Mouse (Mus musculus): Measurements from ENCODE around the gene Asap2. TPM values are rescaled to one million over a fixed set of nuclear protein-coding genes. Genes with fewer than 3 reads are reported as not detected.

The Asap2 gene
- polyA plus RNA-seq, 1 experiment: 3.6 TPM

DNA sequence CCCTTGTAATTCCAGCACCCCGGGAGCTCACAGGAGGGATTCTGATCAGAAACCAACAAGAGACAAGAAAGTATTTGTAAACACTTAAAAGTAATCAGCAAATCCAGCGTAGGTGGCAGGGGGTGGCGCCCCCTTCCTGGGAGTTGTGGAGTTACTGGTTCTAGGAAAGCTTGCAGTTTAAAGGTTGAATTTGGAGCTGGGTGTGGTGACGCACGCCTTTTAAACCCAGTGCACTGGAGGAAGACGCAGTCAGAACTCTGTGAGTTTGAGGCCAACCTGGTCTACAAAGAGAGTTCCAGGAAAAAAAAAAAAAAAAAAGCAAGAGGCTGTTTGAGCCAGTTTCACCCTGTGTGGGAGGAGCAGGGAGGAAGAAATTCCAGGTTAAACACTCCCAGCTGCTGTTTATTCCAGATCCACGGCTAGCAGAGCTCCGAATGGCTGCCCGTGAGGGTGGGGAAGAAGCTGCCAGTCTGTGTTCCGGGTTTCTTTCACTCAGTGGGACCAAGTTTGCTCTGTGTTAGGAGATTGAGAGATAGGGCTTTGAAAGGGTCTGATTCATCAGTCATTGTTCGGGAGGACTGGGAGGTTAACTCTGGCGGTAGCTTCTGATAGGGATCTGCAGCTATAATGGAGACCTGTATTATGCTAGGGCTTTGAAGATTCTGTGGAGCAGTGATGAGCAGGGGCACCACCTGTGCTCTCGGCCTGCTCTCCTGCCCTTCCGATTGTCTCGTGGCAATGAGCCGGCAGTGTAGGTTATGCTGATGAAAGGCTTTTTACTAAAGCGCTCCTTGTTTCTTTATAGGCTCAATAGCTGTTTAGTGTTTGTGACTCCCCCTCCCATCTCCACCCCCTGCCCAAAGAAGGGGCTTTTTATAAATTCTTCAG, 144.0 kb downstream of the Asap2 start:
- peak; percentile 22 for DNase-seq

GRCm38 (mm10) chr12:21135651-21136461, 145.6 kb downstream of the Asap2 start:
- no peak for DNase-seq
- Histone ChIP-seq H3K27ac (ENCODE audit: control insufficient read depth, insufficient read depth, low read length) (no peak overlapping the region), H3K4me3 (ENCODE audit: control insufficient read depth, insufficient read depth, low read length) (no peak overlapping the region), H3K36me3 (ENCODE audit: control insufficient read depth, insufficient read depth, low read length) (no peaks in the 10 kb centered on the region), H3K27me3 (ENCODE audit: control insufficient read depth, insufficient read depth, low read length) (no peaks in the 10 kb centered on the region), H3K4me1 (replicated peaks; ENCODE audit: control insufficient read depth, insufficient read depth, low read length) (peaks cover 13% of the 10 kb centered on the region)
- TF ChIP-seq CTCF (IDR thresholded peaks at IDR 0.05; ENCODE audit: borderline replicate concordance, control insufficient read depth, extremely low read depth, insufficient read depth, low read length, poor library complexity): no peak
- no peak for TF ChIP-seq POLR2A (IDR thresholded peaks at IDR 0.05; ENCODE audit: control insufficient read depth, extremely low read depth, insufficient read depth, low read length, poor library complexity)
- 90% methylated on average over 8 of the region's 8 CpGs for WGBS

More for the DNA sequence above, 144.0 kb downstream of the Asap2 start:
- peaks cover 14% of the 10 kb centered on the region for H3K4me1 ChIP-seq (replicated peaks; ENCODE audit: control insufficient read depth, insufficient read depth, low read length)
- WGBS: 88% methylated on average over 17 of the region's 17 CpGs
- TF ChIP-seq CTCF (IDR thresholded peaks at IDR 0.05; ENCODE audit: borderline replicate concordance, control insufficient read depth, extremely low read depth, insufficient read depth, low read length, poor library complexity) (no peak), POLR2A (IDR thresholded peaks at IDR 0.05; ENCODE audit: control insufficient read depth, extremely low read depth, insufficient read depth, low read length, poor library complexity) (no peak)
- no peak overlapping the region for H3K4me3 ChIP-seq (ENCODE audit: control insufficient read depth, insufficient read depth, low read length)
- no peak overlapping the region for H3K27ac ChIP-seq (ENCODE audit: control insufficient read depth, insufficient read depth, low read length)
- no peaks in the 10 kb centered on the region for H3K36me3 ChIP-seq (ENCODE audit: control insufficient read depth, insufficient read depth, low read length)
- H3K27me3 ChIP-seq (ENCODE audit: control insufficient read depth, insufficient read depth, low read length): no peaks in the 10 kb centered on the region

- no peaks in the 10 kb centered on the region for H3K36me3 ChIP-seq (ENCODE audit: control insufficient read depth, insufficient read depth, low read length)
- no peak overlapping the region for H3K27ac ChIP-seq (ENCODE audit: control insufficient read depth, insufficient read depth, low read length)
- no peak overlapping the region for H3K4me3 ChIP-seq (ENCODE audit: control insufficient read depth, insufficient read depth, low read length)
- peaks cover 13% of the 10 kb centered on the region for H3K4me1 ChIP-seq (replicated peaks; ENCODE audit: control insufficient read depth, insufficient read depth, low read length)
- 90% methylated on average over 2 of the region's 2 CpGs for WGBS
- DNase-seq: no peak
- TF ChIP-seq POLR2A (IDR thresholded peaks at IDR 0.05; ENCODE audit: control insufficient read depth, extremely low read depth, insufficient read depth, low read length, poor library complexity) (no peak), CTCF (IDR thresholded peaks at IDR 0.05; ENCODE audit: borderline replicate concordance, control insufficient read depth, extremely low read depth, insufficient read depth, low read length, poor library complexity) (no peak)
- no peaks in the 10 kb centered on the region for H3K27me3 ChIP-seq (ENCODE audit: control insufficient read depth, insufficient read depth, low read length)
These were observed 146.1 kb downstream of the Asap2 start for GRCm38 (mm10) chr12:21136462-21136751.

GRCm38 (mm10) chr12:21139560-21139959, 149.3 kb downstream of the Asap2 start:
- TF ChIP-seq CTCF (IDR thresholded peaks at IDR 0.05; ENCODE audit: borderline replicate concordance, control insufficient read depth, extremely low read depth, insufficient read depth, low read length, poor library complexity): no peak
- no peak for TF ChIP-seq POLR2A (IDR thresholded peaks at IDR 0.05; ENCODE audit: control insufficient read depth, extremely low read depth, insufficient read depth, low read length, poor library complexity)
- Histone ChIP-seq H3K27me3 (ENCODE audit: control insufficient read depth, insufficient read depth, low read length) (no peaks in the 10 kb centered on the region), H3K4me1 (replicated peaks; ENCODE audit: control insufficient read depth, insufficient read depth, low read length) (no peaks in the 10 kb centered on the region), H3K36me3 (ENCODE audit: control insufficient read depth, insufficient read depth, low read length) (no peaks in the 10 kb centered on the region), H3K27ac (ENCODE audit: control insufficient read depth, insufficient read depth, low read length) (no peak overlapping the region), H3K4me3 (ENCODE audit: control insufficient read depth, insufficient read depth, low read length) (no peak overlapping the region)
- WGBS: 66% methylated on average over 4 of the region's 4 CpGs
- no peak for DNase-seq

- H3K4me3 ChIP-seq (ENCODE audit: control insufficient read depth, insufficient read depth, low read length): no peak overlapping the region
- no peaks in the 10 kb centered on the region for H3K36me3 ChIP-seq (ENCODE audit: control insufficient read depth, insufficient read depth, low read length)
- TF ChIP-seq POLR2A (IDR thresholded peaks at IDR 0.05; ENCODE audit: control insufficient read depth, extremely low read depth, insufficient read depth, low read length, poor library complexity): no peak
- no peak for TF ChIP-seq CTCF (IDR thresholded peaks at IDR 0.05; ENCODE audit: borderline replicate concordance, control insufficient read depth, extremely low read depth, insufficient read depth, low read length, poor library complexity)
- no peak for DNase-seq
- H3K27ac ChIP-seq (ENCODE audit: control insufficient read depth, insufficient read depth, low read length): no peak overlapping the region
- no peaks in the 10 kb centered on the region for H3K4me1 ChIP-seq (replicated peaks; ENCODE audit: control insufficient read depth, insufficient read depth, low read length)
- 96% methylated on average over 14 of the region's 14 CpGs for WGBS
- no peaks in the 10 kb centered on the region for H3K27me3 ChIP-seq (ENCODE audit: control insufficient read depth, insufficient read depth, low read length)
These were observed 149.9 kb downstream of the Asap2 start for GRCm38 (mm10) chr12:21140153-21140552.

GRCm38 (mm10) chr12:21140741-21141308, 150.6 kb downstream of the Asap2 start:
- no peak for DNase-seq
- Histone ChIP-seq H3K4me3 (ENCODE audit: control insufficient read depth, insufficient read depth, low read length) (no peak overlapping the region), H3K27me3 (ENCODE audit: control insufficient read depth, insufficient read depth, low read length) (no peaks in the 10 kb centered on the region), H3K4me1 (replicated peaks; ENCODE audit: control insufficient read depth, insufficient read depth, low read length) (no peaks in the 10 kb centered on the region), H3K27ac (ENCODE audit: control insufficient read depth, insufficient read depth, low read length) (no peak overlapping the region), H3K36me3 (ENCODE audit: control insufficient read depth, insufficient read depth, low read length) (no peaks in the 10 kb centered on the region)
- TF ChIP-seq POLR2A (IDR thresholded peaks at IDR 0.05; ENCODE audit: control insufficient read depth, extremely low read depth, insufficient read depth, low read length, poor library complexity) (no peak), CTCF (IDR thresholded peaks at IDR 0.05; ENCODE audit: borderline replicate concordance, control insufficient read depth, extremely low read depth, insufficient read depth, low read length, poor library complexity) (no peak)
- whole genome bisulfite sequencing: 92% methylated on average over 6 of the region's 6 CpGs

All from thymus, adult 2 months (tissue).